Mouse (Mus musculus) olfactory bulb, adult 2 months (tissue): ENCODE data around the gene Kif7.

Source experiments
- CTCF ChIP-seq: fragments of 200-500 bp; IDR thresholded peaks from 2 replicates; pipeline ENCODE4 v1.5.1; 2012; ENCODE audit warnings: low read depth, mild to moderate bottlenecking, low read length, moderate library complexity; ENCODE audit not compliant: insufficient read depth
- POLR2A ChIP-seq: fragments of 200-500 bp; IDR thresholded peaks from 2 replicates; pipeline ENCODE4 v1.6.1; 2012; ENCODE audit warnings: mild to moderate bottlenecking, low read depth, low read length, moderate library complexity; ENCODE audit not compliant: insufficient read depth

- no peak for TF ChIP-seq POLR2A
- TF ChIP-seq CTCF, result no peak
Observed at GRCm38 (mm10) chr7:79742277-79742658, 26.7 kb upstream of the Kif7 start.
